Mouse (Mus musculus) intestine, embryonic 16.5 days (tissue): Measurements from ENCODE around the gene Ube2n. TPM values are rescaled to one million over a fixed set of nuclear protein-coding genes. Genes with fewer than 3 reads are reported as not detected.

Source experiments
- ATAC-seq: fragments of 200-750 bp; cut with Nextera tagmentation; 2 replicates; pipeline ENCODE4 v1.8.0; 2017; ENCODE audit warnings: moderate TSS enrichment, moderate library complexity
- H3K27ac ChIP-seq: fragments of 300-500 bp; sonication (generic); 2 replicates; pipeline ENCODE4 v1.5.1; 2014; ENCODE audit warnings: mild to moderate bottlenecking, low read length
- H3K27me3 ChIP-seq: fragments of 300-500 bp; sonication (generic); replicated peaks from 2 replicates; pipeline ENCODE4 v1.6.1; 2014; ENCODE audit warnings: low read length, control low read depth, mixed read lengths; ENCODE audit not compliant: control insufficient read depth, insufficient read depth
- H3K36me3 ChIP-seq: fragments of 300-500 bp; sonication (generic); 2 replicates; pipeline ENCODE4 v1.6.1; 2014; ENCODE audit warnings: low read length, control low read depth; ENCODE audit not compliant: control insufficient read depth, insufficient read depth
- H3K4me1 ChIP-seq: fragments of 300-500 bp; sonication (generic); 2 replicates; pipeline ENCODE4 v1.6.1; 2014; ENCODE audit warnings: low read length, control low read depth, mixed read lengths; ENCODE audit not compliant: control insufficient read depth, insufficient read depth
- H3K4me2 ChIP-seq: fragments of 300-500 bp; sonication (generic); 2 replicates; pipeline ENCODE4 v1.6.1; 2014; ENCODE audit warnings: low read depth, low read length, control low read depth
- H3K4me3 ChIP-seq: fragments of 300-500 bp; sonication (generic); 2 replicates; pipeline ENCODE4 v1.5.1; 2014; ENCODE audit warnings: mild to moderate bottlenecking, low read length
- H3K9ac ChIP-seq: fragments of 300-500 bp; sonication (generic); 2 replicates; pipeline ENCODE4 v1.6.1; 2014; ENCODE audit warnings: low read depth, low read length
- H3K9me3 ChIP-seq: fragments of 300-500 bp; sonication (generic); 2 replicates; pipeline ENCODE4 v1.6.1; 2016; ENCODE audit warnings: low read length, control low read depth; ENCODE audit not compliant: control insufficient read depth
- WGBS: fragments of 180-500 bp; shearing (Covaris S2); extraction: QIAGEN DNeasy Blood & Tissue Kit; methylation state at CpG from one replicate; pipeline ENCODE4 v1.1.7; 2014; 5-methylcytosine and 5-hydroxymethylcytosine counted together
- polyA plus RNA-seq: library from polyadenylated mRNA; unstranded; fragments of >200 nt; fragmentation: Nextera tagmentation; extraction: Ambion mirVana; gene quantifications from 2 replicates; pipeline ENCODE4 v1.2.1, GENCODE M21; 2015

The Ube2n gene
- polyA plus RNA-seq, 1 experiment from 2014 or later, result 288 TPM

DNA sequence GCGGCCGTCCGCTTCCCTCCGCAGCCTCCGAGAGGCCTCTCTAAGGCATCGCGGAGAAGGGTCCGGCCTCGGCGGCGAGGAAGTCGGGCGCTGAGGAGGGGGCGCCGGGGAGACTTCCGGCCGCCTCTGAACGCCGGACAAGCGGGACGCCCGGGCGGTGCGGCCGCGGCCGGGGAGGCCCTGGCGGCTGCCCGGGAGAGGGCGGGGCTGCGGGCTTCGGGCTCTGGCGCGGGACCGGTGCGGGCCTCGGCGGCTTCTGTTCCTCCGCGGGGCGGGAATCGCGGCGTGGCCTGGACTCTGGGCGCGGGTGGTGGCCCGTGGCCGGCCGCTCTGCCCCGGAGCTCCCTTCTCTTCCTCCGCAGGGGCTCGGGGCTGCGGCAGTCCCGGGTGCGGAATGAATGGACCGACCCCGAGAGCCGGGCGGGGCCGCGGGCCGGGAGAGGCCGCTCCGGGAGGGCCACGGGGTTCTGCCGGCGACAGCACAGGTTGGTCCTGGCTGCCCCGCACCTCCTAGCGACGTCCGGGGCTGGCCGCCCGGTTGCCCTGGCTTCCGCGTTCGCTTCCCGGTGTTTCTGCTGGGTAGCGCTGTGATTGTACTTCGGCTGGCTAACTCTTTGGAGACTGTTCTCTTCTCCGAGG is 467 bp downstream of the Ube2n start:
- under 1% methylated on average over 79 of the region's 80 CpGs for WGBS
- peaks cover 3% of the 10 kb centered on the region; the same call in 1 of the 2 replicates for H3K9me3 ChIP-seq

DNA sequence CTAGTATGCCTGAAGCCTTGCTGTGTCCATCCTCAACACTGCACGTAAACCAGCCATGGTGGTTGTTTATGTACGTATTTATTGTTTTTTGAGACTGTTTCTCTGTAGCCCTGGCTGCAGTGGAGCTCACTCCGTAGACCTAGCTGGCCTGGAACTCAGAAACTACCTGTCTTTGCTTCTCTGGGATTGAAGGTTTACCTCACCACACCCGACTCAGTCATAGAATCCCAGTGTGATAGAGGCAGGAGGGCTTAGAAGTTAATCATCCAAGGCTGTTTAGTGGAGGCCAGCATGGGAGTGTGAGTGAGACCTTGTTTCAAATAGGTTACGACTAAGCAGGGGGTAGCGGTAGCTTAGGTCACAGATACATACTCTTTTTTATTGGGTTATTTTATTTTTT is 2.7 kb downstream of the Ube2n start:
- H3K27me3 ChIP-seq, result no peaks in the 10 kb centered on the region
- no peak overlapping the region for H3K4me2 ChIP-seq
- H3K27ac ChIP-seq, result no peak overlapping the region
- H3K9me3 ChIP-seq, result no peaks in the 10 kb centered on the region
- ATAC-seq, result no peak
- no peak overlapping the region for H3K4me3 ChIP-seq
- no peak overlapping the region for H3K9ac ChIP-seq
- no peaks in the 10 kb centered on the region for H3K36me3 ChIP-seq
- peaks cover 12% of the 10 kb centered on the region for H3K4me1 ChIP-seq
- 86% methylated on average over 6 of the region's 6 CpGs for WGBS

More for the DNA sequence above, 467 bp downstream of the Ube2n start:
- H3K4me2 ChIP-seq, result peak overlapping the region; percentile 55
- peak overlapping the region; percentile 99 for H3K27ac ChIP-seq
- no peaks in the 10 kb centered on the region for H3K27me3 ChIP-seq
- peak overlapping the region; percentile 99 for H3K9ac ChIP-seq
- H3K36me3 ChIP-seq, result no peaks in the 10 kb centered on the region
- peak; percentile 71 for ATAC-seq
- peak overlapping the region; percentile 93 for H3K4me3 ChIP-seq
- peaks cover 12% of the 10 kb centered on the region for H3K4me1 ChIP-seq

DNA sequence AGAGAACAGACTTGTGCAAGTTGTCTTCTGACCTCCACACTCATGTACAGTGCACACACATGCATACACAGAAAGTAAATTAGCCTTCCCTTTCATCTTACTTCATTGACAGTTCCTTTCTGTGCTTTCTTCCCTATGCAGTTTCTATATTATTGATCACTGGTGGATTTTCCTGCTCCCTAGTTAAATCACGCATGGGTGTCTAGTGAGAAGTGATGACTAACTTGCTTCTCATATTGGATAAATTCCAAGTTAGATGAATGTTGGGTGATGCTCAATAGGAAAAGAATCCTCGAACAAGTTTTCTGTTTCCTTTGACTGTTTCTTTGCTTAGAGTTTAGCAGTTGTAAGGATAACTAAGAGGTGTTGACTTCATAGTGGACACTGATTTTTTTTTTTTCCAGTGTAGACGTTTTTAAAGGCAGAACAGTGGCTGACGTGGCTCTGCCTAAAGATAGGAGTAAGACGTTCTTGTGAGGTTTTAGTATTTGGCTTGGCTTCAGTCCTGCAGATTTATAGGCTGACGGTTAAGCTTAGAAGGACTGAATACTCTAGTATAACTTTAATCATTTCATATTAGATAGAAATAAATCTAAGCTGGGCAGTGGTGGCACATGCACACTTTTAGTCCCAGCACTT is 10.2 kb downstream of the Ube2n start:
- no peaks in the 10 kb centered on the region for H3K27me3 ChIP-seq
- no peak overlapping the region for H3K27ac ChIP-seq
- no peaks in the 10 kb centered on the region for H3K9me3 ChIP-seq
- 63% methylated on average over 6 of the region's 6 CpGs for WGBS
- peaks cover 9% of the 10 kb centered on the region; the same call in 1 of the 2 replicates for H3K4me1 ChIP-seq
- H3K9ac ChIP-seq, result no peak overlapping the region
- no peak overlapping the region for H3K4me2 ChIP-seq
- H3K4me3 ChIP-seq, result no peak overlapping the region
- no peaks in the 10 kb centered on the region for H3K36me3 ChIP-seq
- ATAC-seq, result no peak

DNA sequence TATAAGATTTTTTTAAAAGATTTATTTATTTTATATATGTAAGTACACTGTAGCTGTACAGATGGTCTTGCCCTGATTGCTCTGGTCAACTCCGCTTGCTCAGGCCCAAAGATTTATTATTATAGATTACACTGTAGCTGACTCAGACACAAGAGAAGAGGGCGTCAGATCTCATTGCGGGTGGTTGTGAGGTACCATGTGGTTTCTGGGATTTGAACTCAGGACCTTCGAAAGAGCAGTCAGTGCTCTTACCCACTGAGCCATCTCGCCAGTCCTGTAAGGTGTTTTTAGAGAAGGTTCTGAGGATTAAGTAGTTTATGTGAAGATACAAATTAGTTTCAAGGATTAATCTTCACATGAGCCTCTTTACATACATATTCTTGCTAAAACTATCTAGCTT is 10.9 kb downstream of the Ube2n start:
- peaks cover 9% of the 10 kb centered on the region; the same call in 1 of the 2 replicates for H3K4me1 ChIP-seq
- no peak overlapping the region for H3K4me2 ChIP-seq
- WGBS, result 84% methylated on average over 5 of the region's 5 CpGs
- H3K9ac ChIP-seq, result no peak overlapping the region
- ATAC-seq, result no peak
- no peaks in the 10 kb centered on the region for H3K9me3 ChIP-seq
- H3K27ac ChIP-seq, result no peak overlapping the region
- no peaks in the 10 kb centered on the region for H3K27me3 ChIP-seq
- no peaks in the 10 kb centered on the region for H3K36me3 ChIP-seq
- H3K4me3 ChIP-seq, result no peak overlapping the region

DNA sequence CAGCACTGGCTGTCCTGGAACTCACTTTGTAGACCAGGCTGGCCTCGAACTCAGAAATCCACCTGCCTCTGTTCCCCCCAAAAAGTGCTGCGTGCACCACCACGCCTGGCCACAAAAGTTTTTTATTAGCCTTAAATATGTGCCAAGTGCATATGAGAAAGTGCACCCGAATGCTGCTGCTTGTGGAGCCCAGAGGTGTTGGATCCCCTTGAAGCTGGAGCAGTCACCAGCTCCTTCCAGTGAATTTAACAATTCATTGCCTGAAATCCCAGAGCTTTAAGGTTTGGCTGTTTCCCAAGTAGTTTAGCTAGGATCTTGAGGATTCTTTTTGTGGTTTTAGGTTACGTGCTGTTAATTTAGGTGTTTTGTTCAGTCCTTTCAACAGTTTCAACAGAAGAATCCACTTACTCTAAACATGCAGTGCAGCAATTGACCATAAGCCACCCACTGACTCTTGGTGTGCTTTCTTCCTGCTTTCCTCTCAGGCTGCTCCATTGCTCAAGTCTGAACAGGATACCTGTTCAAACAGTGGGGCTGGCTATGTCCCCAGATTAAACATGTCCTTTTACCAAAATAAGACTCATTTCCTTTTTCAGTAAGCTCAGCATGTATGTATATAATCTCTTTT is 11.7 kb downstream of the Ube2n start:
- H3K36me3 ChIP-seq, result no peaks in the 10 kb centered on the region
- no peaks in the 10 kb centered on the region for H3K27me3 ChIP-seq
- no peak overlapping the region for H3K4me2 ChIP-seq
- no peak overlapping the region; the same call in 1 of the 2 replicates for H3K27ac ChIP-seq
- ATAC-seq, result no peak
- H3K9me3 ChIP-seq, result no peaks in the 10 kb centered on the region
- no peak overlapping the region for H3K9ac ChIP-seq
- peaks cover 9% of the 10 kb centered on the region; the same call in 1 of the 2 replicates for H3K4me1 ChIP-seq
- WGBS, result 70% methylated on average over 5 of the region's 5 CpGs
- H3K4me3 ChIP-seq, result no peak overlapping the region

DNA sequence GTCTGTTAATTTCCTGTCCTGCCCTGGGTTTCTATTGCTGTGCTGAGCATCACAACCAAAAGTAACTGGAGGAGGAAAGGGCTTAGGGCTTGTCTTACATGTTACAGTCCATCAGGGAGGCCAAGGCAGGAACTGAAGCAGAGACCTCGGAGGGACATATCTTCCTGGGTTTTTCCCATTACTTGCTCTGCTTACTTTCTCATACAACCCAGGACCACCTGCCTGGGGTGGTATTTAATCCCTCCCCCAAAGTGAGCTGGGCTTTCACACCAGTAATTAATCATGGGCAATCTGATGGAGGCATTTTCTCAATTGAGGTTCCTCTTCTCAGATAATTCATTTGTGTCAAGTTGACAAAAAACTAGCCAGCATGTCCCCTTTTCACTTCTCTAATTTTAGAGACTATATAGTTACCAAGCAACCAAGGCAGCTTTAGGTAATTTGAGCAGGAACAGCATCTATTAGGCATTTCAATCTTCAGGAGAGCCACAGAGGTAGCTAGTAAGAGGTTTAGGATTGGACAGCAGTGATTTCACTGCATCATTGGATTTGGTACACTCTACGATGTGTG is 15.7 kb downstream of the Ube2n start:
- 70% methylated on average over 2 of the region's 2 CpGs for WGBS
- Histone ChIP-seq H3K9me3 (no peaks in the 10 kb centered on the region), H3K4me3 (no peak overlapping the region), H3K27me3 (no peaks in the 10 kb centered on the region), H3K27ac (no peak overlapping the region), H3K4me2 (no peak overlapping the region), H3K36me3 (no peaks in the 10 kb centered on the region), H3K9ac (no peak overlapping the region), H3K4me1 (peaks cover 14% of the 10 kb centered on the region; the same call in 1 of the 2 replicates)
- no peak for ATAC-seq

DNA sequence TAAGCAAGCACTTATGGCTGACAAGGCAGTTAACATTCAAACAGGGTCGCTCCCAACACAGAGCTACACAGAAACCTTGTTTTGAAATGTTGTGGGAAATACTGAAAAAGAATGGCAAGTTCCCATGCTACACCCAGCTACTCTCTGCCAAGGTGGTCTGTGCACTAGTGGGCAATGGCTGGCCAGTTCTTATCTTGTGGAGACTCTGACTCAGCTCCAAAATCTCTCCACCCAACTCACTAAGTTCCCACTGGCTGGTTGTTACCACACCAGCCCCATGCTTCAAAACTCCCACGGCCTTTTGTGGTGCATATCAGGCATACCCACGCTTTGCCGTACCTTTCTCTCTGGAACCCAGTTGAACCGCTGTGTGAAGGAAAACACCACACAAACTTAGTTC is 18.0 kb downstream of the Ube2n start:
- peaks cover 10% of the 10 kb centered on the region; the same call in 1 of the 2 replicates for H3K4me1 ChIP-seq
- no peak overlapping the region for H3K4me2 ChIP-seq
- no peaks in the 10 kb centered on the region for H3K9me3 ChIP-seq
- ATAC-seq, result no peak
- no peak overlapping the region for H3K4me3 ChIP-seq
- WGBS, result 92% methylated on average over 5 of the region's 5 CpGs
- no peak overlapping the region for H3K9ac ChIP-seq
- H3K27ac ChIP-seq, result no peak overlapping the region
- H3K36me3 ChIP-seq, result no peaks in the 10 kb centered on the region
- H3K27me3 ChIP-seq, result no peaks in the 10 kb centered on the region

DNA sequence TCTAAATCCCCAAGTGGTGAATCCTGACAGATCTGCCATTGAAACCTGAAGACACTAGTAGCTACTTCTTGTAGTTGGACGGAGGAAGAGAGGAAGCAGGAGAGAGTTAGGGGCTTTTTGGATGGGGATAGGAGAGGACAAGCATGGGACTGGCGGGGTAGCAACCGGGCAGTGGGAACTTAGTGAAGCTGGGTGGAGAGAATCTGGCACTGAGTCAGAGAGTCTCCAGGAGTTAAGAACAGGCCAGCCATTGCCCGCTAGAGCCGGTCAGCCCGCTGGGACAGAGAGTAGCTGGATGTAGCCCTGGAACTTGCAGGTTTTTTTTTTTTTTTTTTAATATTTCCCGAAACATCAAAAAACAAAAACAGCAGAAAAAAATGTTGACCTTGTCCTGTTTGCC is 18.4 kb downstream of the Ube2n start:
- peaks cover 6% of the 10 kb centered on the region; the same call in 1 of the 2 replicates for H3K4me1 ChIP-seq
- H3K27ac ChIP-seq, result no peak overlapping the region
- no peaks in the 10 kb centered on the region for H3K27me3 ChIP-seq
- WGBS, result 87% methylated on average over 7 of the region's 7 CpGs
- H3K9me3 ChIP-seq, result no peaks in the 10 kb centered on the region
- H3K36me3 ChIP-seq, result no peaks in the 10 kb centered on the region
- no peak for ATAC-seq
- no peak overlapping the region for H3K4me2 ChIP-seq
- H3K9ac ChIP-seq, result no peak overlapping the region
- H3K4me3 ChIP-seq, result no peak overlapping the region

DNA sequence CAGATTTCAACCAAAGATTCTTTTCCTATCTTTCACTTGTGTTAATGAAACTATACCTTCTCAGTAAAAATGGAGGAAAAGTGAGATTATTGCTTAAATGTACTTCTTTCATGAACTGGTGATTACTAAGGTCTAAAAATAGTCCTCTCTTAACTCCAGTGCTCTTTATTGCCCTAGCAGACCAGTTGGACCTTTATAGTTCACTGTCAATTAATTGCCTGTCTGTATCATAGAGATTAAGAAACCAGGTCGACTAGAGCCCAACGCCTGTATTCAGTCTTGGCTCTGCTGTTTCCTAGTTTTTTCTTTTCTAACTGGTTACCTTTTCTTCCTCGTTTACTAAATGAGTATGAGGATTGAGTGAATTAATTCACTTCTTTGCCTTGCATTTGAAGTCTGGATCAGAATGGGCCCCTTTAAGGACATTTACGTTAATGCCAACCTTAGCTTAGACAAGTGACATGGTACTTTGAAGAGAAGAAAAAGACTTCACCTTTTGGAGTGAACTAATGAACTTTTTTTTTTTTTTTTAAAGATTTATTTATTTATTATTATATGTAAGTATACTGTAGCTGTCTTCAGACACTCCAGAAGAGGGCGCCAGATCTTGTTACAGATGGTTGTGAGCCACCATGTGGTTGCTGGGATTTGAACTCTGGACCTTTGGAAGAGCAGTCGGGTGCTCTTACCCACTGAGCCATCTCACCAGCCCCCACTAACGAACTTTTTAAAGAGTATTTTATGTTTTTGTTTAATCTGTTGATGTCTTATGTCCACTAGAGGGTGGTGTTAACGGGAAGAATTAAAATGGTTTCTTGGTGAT is 20.7 kb downstream of the Ube2n start:
- Histone ChIP-seq H3K4me2 (no peak overlapping the region), H3K27ac (no peak overlapping the region), H3K9ac (no peak overlapping the region), H3K4me1 (peaks cover 8% of the 10 kb centered on the region), H3K4me3 (no peak overlapping the region), H3K27me3 (no peaks in the 10 kb centered on the region), H3K9me3 (no peaks in the 10 kb centered on the region), H3K36me3 (no peaks in the 10 kb centered on the region)
- ATAC-seq, result peak; percentile 70
- 86% methylated on average over 7 of the region's 8 CpGs for WGBS
